Mouse (Mus musculus): ENCODE data around the gene Nup93.

DNA sequence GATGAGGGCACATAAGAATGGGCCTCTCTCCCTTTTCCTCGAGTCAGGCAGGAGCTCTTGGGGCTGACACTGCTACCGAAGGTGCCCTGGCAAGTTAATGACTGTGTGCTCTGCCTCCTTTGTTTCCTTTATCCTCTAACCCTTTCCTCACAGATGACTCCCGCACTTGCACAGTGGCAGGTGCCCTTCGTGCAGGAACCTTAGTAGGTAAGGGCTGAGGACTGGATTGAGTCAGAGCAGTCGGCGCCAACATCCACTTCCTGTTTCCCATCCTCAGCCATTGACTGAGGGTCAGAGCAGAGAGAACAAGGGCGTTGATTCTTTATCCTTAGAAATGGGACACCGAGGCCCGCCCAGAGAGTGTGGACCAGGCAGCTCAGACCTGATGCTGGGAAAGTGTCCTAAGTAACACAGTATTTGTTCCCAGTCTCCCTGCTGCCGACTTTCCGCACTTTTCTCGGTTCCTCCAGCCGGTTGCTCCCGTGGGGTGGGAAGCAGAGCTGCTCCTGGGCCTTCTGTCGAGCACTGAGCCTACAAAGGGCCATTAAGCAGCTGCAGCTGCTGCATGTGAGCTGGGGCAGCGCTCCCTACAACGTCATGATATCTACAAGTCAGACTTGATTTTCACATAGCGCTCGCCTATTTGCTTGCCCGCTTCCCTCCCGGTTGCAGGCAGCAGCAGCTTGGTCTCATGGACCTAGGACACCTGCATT is 26.9 kb upstream of the Nup93 start:
- TF ChIP-seq CTCF (IDR thresholded peaks at IDR 0.05; ENCODE audit: low read depth) (no peak), EP300 (optimal IDR thresholded peaks at IDR 0.05) (no peak)

All from stomach, postnatal 0 days (tissue).